Mouse (Mus musculus) myocyte (in vitro differentiated cells): ENCODE data around the gene Lhx9. TPM values are rescaled to one million over a fixed set of nuclear protein-coding genes. Genes with fewer than 3 reads are reported as not detected.

Source experiments
- H3K27me3 ChIP-seq: one replicate; pipeline ENCODE4 v1.6.1; 2011; ENCODE audit not compliant: control insufficient read depth, insufficient read depth, insufficient read length
- H3K36me3 ChIP-seq: one replicate; pipeline ENCODE4 v1.6.1; 2011; ENCODE audit not compliant: control insufficient read depth, insufficient read depth
- H3K4me2 ChIP-seq: one replicate; pipeline ENCODE4 v1.6.1; 2011; ENCODE audit warnings: low read depth, control low read depth
- H3K4me3 ChIP-seq: one replicate; pipeline ENCODE4 v1.5.1; 2011; ENCODE audit warnings: mild to moderate bottlenecking, control low read depth, moderate library complexity
- H3K79me2 ChIP-seq: one replicate; pipeline ENCODE4 v1.6.1; 2011; ENCODE audit not compliant: control insufficient read depth, insufficient read depth
- H3ac ChIP-seq: one replicate; pipeline ENCODE4 v1.6.1; 2011; ENCODE audit not compliant: control insufficient read depth, insufficient read length
- CEBPB ChIP-seq: IDR thresholded peaks from 2 replicates; pipeline ENCODE4 v1.6.1; 2011; ENCODE audit warnings: mild to moderate bottlenecking, moderate library complexity; ENCODE audit not compliant: poor library complexity, insufficient read depth, severe bottlenecking
- E2F4 ChIP-seq: IDR thresholded peaks from one replicate; pipeline ENCODE4 v1.6.1; 2011; ENCODE audit warnings: mild to moderate bottlenecking, control low read depth, moderate library complexity; ENCODE audit not compliant: insufficient read depth
- MAX ChIP-seq: IDR thresholded peaks from one replicate; pipeline ENCODE4 v1.6.1; 2011; ENCODE audit warnings: low read depth, mild to moderate bottlenecking, control low read depth
- MYOD1 ChIP-seq, 3 experiments: IDR thresholded peaks; one replicate each; pipeline ENCODE4 v1.6.1; 2011; ENCODE audit warnings: control low read depth in 2 of 3, low read depth in 2 of 3, mild to moderate bottlenecking in 2 of 3, moderate library complexity in 1 of 3; ENCODE audit not compliant: insufficient read length in 2 of 3, control insufficient read depth in 1 of 3
- MYOG ChIP-seq, 3 experiments: IDR thresholded peaks; one replicate each; pipeline ENCODE4 v1.6.1; 2011; ENCODE audit warnings: control low read depth in 2 of 3, low read depth in 2 of 3, mild to moderate bottlenecking in 2 of 3; ENCODE audit not compliant: insufficient read length in 2 of 3, control insufficient read depth in 1 of 3, insufficient read depth in 1 of 3
- POLR2A ChIP-seq: IDR thresholded peaks from one replicate; pipeline ENCODE4 v1.6.1; 2011; ENCODE audit warnings: low read depth, mild to moderate bottlenecking, control low read depth, moderate library complexity; ENCODE audit not compliant: insufficient read length
- POLR2AphosphoS2 ChIP-seq: IDR thresholded peaks from one replicate; pipeline ENCODE4 v1.6.1; 2011; ENCODE audit warnings: low read depth, control low read depth; ENCODE audit not compliant: insufficient read length
- REST ChIP-seq: IDR thresholded peaks from one replicate; pipeline ENCODE4 v1.6.1; 2011; ENCODE audit warnings: mild to moderate bottlenecking, control low read depth, moderate library complexity; ENCODE audit not compliant: insufficient read depth, insufficient read length
- SRF ChIP-seq: IDR thresholded peaks from one replicate; pipeline ENCODE4 v1.6.1; 2011; ENCODE audit warnings: low read depth; ENCODE audit not compliant: control insufficient read depth, insufficient read length
- TCF12 ChIP-seq: IDR thresholded peaks from one replicate; pipeline ENCODE4 v1.6.1; 2011; ENCODE audit warnings: mild to moderate bottlenecking, control low read depth; ENCODE audit not compliant: poor library complexity, insufficient read depth, severe bottlenecking
- TCF3 ChIP-seq: IDR thresholded peaks from one replicate; pipeline ENCODE4 v1.6.1; 2011; ENCODE audit warnings: low read depth, control low read depth; ENCODE audit not compliant: insufficient read length
- USF1 ChIP-seq: IDR thresholded peaks from one replicate; pipeline ENCODE4 v1.6.1; 2011; ENCODE audit warnings: low read depth, mild to moderate bottlenecking, control low read depth, moderate library complexity
- polyA plus RNA-seq: library from polyadenylated mRNA; unstranded; fragments of >200 nt; fragmentation: generic; extraction: Trizol; gene quantifications from one replicate; pipeline ENCODE4 v1.2.1, GENCODE M21; 2012; ENCODE audit warnings: missing spikeins

The Lhx9 gene
- polyA plus RNA-seq, 1 experiment: 0.14 TPM

DNA sequence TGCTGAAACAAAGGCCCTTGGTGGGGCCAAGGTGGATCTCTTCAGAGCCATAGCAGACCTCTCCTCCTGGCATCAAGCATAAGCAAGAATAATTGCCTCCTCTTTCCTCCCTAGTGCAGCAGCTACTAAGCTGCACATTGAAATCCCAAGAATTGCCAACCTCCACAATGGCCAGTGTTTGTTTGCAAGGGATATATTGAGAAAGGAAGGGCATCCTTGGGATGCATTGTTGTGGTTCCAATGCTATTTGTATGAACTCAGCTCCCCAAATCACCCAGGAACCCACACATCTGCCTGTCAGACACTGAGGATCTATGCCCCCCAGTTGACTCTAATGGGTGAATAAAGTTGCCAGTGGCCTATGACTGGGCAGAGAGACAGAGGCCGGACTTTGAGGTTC, 2.4 kb upstream of the Lhx9 start:
- H3K27me3 ChIP-seq: no peaks in the 10 kb centered on the region
- no peaks in the 10 kb centered on the region for H3K79me2 ChIP-seq
- no peak for TF ChIP-seq TCF12
- no peak for TF ChIP-seq CEBPB
- TF ChIP-seq MYOG (IDR thresholded peaks at IDR 0.05; ENCODE audit: control insufficient read depth in 1 of 3, insufficient read depth in 1 of 3, insufficient read length in 2 of 3, low read depth in 2 of 3): no peak
- TF ChIP-seq MAX: no peak
- no peak for TF ChIP-seq USF1
- H3ac ChIP-seq: no peak overlapping the region
- no peaks in the 10 kb centered on the region for H3K36me3 ChIP-seq
- no peak overlapping the region for H3K4me3 ChIP-seq
- H3K4me2 ChIP-seq: no peak overlapping the region

DNA sequence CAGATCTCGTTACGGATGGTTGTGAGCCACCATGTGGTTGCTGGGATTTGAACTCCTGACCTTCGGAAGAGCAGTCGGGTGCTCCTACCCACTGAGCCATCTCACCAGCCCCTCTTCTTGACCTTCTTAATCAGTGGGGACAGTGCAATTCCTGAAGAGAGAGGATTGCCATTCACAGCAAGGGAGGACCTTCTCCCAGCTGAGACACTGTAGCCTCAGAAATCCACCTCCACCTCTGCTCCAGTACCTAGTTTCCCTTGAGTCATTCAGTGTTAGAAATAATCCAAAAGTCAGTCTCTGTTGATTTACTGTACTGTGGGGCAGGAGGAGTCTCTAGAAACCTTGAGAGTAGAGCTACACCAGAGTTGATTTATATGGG, 1.8 kb upstream of the Lhx9 start:
- H3K27me3 ChIP-seq: no peaks in the 10 kb centered on the region
- no peak overlapping the region for H3K4me2 ChIP-seq
- H3K79me2 ChIP-seq: no peaks in the 10 kb centered on the region
- no peak overlapping the region for H3ac ChIP-seq
- H3K36me3 ChIP-seq: no peaks in the 10 kb centered on the region
- TF ChIP-seq CEBPB: no peak
- TF ChIP-seq TCF3: no peak
- no peak for TF ChIP-seq MAX
- TF ChIP-seq POLR2A: no peak
- TF ChIP-seq POLR2AphosphoS2: no peak
- H3K4me3 ChIP-seq: no peak overlapping the region

DNA sequence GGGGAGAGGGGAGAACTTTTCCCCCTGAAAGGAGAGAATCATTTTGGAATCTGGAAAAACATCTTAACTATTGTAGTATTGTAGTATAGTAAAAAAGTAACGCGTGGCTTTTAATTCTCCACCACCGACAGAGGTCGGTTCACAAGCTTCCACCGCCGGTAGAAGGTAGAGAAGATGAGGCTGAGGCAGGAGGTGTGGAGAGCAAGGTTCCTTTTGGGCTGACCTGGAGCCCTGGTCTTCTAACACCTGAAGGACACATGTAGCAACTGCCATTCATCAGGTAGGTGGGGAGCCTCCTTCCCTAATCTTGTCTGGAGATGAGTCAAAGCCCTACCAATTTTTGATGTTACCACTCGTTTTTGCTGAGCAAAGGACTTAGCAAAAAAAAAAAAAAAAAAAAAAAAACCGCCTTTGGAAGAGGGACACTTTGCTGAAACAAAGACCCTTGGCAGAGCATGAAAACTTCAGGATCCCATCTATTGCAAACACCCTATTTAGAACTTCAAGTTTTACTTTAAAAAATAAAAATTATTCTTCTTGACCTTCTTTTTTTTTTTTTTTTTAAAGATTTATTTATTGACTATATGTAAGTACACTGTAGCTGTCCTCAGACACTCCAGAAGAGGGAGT, 1.3 kb upstream of the Lhx9 start:
- Histone ChIP-seq H3K36me3 (no peaks in the 10 kb centered on the region), H3K79me2 (no peaks in the 10 kb centered on the region), H3K4me2 (no peak overlapping the region), H3ac (no peak overlapping the region), H3K27me3 (no peaks in the 10 kb centered on the region), H3K4me3 (no peak overlapping the region)
- TF ChIP-seq REST: no peak
- no peak for TF ChIP-seq USF1
- TF ChIP-seq MAX: no peak
- TF ChIP-seq MYOG (IDR thresholded peaks at IDR 0.05; ENCODE audit: control insufficient read depth in 1 of 3, insufficient read depth in 1 of 3, insufficient read length in 2 of 3, low read depth in 2 of 3): no peak
- no peak for TF ChIP-seq POLR2AphosphoS2
- no peak for TF ChIP-seq TCF12
- no peak for TF ChIP-seq E2F4
- TF ChIP-seq SRF: no peak
- no peak for TF ChIP-seq CEBPB
- TF ChIP-seq MYOD1 (IDR thresholded peaks at IDR 0.05; ENCODE audit: control insufficient read depth in 1 of 3, insufficient read length in 2 of 3, low read depth in 2 of 3): no peak
- no peak for TF ChIP-seq TCF3
- no peak for TF ChIP-seq POLR2A

DNA sequence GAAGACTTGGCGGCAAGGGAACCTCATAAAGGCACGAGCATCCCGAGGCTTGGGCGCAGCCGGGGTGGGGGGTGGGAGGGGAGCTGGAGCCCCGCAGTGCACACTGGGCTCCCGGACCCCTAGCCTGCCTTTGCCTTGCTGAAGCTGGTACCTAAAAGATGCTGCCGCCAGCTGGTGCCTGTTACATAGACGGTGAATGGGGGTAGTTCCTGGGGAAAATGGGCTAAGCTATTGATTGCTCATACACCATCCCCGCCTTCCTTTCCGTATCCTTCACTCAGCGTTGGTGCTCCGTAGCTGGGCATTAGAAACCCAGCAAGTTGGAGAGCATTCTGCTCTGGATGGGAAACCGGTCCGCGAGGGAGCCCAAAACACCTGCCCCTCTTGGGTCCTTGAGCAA, 351 bp downstream of the Lhx9 start:
- H3K4me3 ChIP-seq: no peak overlapping the region
- no peak for TF ChIP-seq SRF
- no peak for TF ChIP-seq E2F4
- no peak for TF ChIP-seq CEBPB
- no peak for TF ChIP-seq POLR2AphosphoS2
- no peak for TF ChIP-seq MAX
- no peak for TF ChIP-seq POLR2A
- no peak for TF ChIP-seq TCF12
- TF ChIP-seq USF1: no peak
- no peaks in the 10 kb centered on the region for H3K36me3 ChIP-seq
- no peaks in the 10 kb centered on the region for H3K27me3 ChIP-seq
- H3ac ChIP-seq: no peak overlapping the region
- H3K4me2 ChIP-seq: no peak overlapping the region
- H3K79me2 ChIP-seq: no peaks in the 10 kb centered on the region

DNA sequence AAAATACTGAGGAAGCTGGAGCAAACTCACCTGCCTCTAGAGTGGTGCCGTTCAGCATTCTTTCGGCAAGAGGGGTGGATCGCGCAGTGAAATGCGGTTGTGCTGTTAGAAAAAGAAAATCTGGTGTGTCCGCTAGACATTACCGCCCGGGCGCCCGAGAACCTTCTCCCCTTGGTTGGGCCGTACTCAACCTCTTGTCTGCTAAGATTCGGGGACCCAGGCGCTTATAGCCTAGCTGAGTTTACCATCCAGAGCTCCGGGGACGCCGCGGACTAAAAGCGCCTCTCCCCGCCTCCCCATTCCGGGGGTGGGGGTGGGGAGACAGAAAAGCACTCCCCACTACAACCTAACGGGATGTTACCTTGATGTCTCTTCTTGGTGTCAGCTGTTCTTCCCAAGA, 1.2 kb downstream of the Lhx9 start:
- Histone ChIP-seq H3K4me3 (no peak overlapping the region), H3K36me3 (no peaks in the 10 kb centered on the region), H3K4me2 (no peak overlapping the region), H3ac (no peak overlapping the region), H3K79me2 (no peaks in the 10 kb centered on the region), H3K27me3 (no peaks in the 10 kb centered on the region)
- TF ChIP-seq USF1 (no peak), CEBPB (no peak), SRF (no peak)
